Mouse (Mus musculus): Measurements from ENCODE around the gene Gm45713.

Gm45713 gene

DNA sequence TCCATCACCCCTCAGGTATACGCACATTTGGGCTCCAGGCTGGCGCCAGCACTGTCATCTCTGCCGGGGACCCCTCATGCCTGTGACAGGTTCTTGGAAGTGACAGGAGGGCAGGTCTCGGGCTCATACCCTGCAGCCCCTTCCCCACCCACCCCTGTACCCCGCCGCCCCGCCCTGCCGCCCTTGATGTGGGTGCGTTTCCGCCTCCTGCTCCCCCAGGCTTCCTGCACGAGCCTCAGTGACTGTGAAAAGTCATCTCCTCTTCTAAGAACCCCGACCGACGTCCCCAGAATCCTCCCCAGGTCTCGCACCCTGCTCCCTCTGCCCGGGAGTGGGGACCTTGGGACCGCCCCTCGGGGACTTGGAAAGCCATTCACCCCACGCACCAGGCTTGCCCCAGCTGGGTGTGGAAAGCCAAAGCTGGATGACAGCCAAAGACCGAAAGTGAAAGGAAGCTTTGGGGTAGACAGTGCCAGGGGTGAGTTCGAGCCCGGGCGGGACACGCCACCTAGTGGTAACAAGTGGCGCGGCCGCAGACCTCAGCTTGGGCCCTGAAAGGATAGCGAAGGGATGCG lies at the start of gene Gm45713, which contains the start of gene Flt3l:
Gene Gm45713, minus strand, starts transcription at position 239 of the 575 bp plus-strand sequence.
Gene Flt3l, minus strand, starts transcription at position 440 of the 575 bp plus-strand sequence.
- peak; percentile 91 for DNase-seq (ENCODE audit: low spot score)

DNA sequence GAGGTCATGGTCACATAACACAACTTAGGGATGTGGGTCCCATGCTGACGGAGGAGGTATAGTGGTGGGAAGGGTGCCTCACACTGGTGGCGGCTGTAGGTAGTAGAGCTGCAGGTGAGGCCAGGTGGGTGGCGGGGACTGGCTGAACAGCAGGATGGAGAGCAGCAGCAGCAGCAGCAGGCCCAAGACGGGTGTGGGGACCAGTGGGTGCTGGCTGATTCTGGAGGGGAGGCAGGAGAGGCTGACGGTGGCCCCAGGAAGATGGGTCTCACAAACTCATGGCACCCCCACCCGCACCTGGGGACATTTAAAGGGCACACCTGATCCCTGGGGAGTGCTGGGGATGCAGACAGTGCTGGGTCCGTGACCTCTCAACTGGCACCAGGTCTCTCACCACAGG lies 47.6 kb upstream of the Gm45713 start:
- no peak for DNase-seq (ENCODE audit: low spot score)

DNA sequence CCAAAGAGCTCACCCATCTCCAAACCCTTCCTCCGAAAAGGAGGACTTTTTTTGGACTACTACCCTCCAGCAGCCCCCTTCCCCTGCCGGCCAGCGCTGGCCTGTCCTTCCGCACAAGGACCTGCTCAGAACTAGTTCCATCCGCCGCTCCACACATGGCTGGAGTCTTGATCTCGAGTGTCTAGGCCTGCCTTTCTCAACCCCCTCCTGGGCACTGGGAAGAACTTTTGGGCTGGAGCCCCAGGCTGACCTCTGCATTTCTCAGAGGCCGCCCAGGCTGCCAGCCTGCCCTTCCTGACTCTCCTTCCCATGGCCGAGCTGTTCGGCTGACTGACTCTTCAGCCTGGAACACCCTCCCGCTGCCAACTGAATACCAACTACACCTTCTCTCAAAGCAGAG lies 46.6 kb upstream of the Gm45713 start:
- DNase-seq (ENCODE audit: low spot score) = no peak

DNA sequence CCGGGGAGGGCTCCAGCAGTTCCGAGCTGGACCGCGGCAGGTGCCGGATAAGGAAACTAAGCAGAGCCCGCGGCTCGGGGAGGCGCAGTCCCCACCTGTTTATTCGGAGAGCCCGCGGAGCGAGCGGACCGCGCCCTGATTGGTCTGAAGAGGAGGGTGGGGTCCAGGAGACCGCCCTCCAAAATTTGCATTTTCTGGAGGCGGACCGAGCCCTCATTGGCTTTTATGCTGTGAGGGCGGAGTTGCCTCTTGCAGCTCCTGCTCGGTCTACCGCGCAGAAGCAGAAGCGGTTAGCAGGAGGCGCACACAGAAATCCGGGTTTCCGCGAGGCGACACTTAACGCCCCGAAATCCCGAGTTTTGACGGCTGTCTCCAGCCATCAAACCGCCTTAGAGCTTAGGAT lies 46.2 kb upstream of the Gm45713 start:
- DNase-seq (ENCODE audit: low spot score) = no peak

DNA sequence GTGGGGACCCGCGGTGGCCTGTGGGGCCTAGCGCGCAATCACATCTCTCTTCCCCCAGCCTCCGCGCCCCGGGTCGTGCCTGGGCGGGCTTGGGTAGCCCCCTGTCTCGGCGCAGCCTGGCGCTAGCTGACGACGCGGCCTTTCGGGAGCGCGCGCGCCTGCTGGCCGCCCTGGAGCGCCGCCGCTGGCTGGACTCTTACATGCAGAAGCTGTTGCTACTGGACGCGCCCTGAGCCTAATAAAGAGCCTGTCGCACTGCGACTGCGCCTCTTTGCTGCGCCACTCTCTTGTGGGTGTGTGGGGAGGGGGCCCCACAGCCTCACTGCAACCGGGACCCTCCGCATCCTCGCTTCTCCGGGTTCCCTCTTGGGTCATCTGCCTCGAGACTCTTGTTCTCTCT lies 45.5 kb upstream of the Gm45713 start:
- no peak for DNase-seq (ENCODE audit: low spot score)

DNA sequence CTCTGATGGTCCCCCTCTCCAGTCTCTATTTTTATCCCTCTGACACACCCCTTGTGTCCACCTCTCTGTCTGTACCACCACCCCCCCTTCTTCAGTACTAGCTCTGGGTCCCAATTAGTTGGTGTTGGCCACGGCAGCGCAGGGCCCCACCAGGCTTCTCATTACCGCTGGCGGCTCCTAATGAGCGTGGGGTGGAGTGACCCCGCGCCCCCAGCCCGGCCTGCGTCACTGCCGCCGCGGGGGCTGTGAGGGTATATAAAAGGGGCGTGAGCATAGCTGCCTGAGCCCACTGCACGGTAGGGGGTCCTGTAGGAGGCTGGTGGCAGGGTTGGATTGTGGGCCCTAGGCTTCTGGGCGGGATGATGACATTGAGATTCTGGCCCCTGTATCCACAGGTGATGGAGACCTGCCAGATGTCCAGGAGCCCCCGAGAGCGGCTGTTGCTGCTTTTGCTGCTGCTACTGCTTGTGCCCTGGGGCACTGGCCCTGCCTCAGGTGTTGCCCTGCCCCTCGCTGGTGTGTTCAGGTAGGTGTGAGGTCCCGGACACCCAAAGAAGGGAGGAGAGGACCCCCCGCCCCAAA lies 45.0 kb upstream of the Gm45713 start, which contains the start of gene Pth2:
Gene Pth2, plus strand, starts transcription at position 100 of the 582 bp plus-strand sequence.
- no peak for DNase-seq (ENCODE audit: low spot score)

DNA sequence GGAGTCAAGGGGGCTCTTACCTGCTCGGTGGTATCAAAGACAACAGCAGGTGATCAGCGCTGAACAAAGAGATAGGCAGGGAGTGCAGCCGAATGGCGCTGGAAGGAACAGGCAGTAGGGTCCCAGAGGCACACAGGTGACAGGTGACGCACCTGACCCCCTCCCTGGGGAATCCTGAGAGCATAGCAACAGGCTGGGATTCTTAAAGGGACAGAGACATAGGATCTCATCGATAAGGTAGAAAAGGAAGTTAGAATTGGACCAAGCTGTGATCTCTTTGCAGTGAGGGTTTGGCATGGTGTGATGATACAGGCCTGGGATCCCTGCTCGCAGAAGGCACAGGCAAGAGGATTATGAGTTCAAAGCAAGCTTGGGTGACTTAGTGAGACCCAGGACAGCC lies 43.4 kb upstream of the Gm45713 start, which contains the start of gene Gfy:
Gene Gfy, minus strand, starts transcription at position 101 of the 400 bp plus-strand sequence.
- DNase-seq (ENCODE audit: low spot score) = no peak

DNA sequence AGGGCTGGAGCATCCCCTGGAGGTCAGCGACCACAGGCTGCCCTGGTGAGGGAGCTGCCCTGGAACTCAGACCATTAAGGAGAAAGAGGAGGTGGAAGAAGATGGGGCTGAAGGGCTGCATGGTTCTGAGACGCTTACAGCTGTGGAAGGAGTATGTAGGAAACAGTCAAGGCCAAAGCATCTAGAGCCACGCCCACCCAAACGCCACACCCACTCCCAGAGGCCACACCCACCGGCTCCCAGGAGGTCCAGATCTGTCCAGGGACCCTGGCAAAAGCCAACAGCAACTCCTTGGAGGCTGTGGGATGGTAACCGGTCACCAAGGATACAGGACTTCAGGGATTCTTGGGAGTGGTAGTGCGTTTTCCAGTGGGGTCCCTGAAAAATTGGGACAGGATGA lies 42.5 kb upstream of the Gm45713 start:
- no peak for DNase-seq (ENCODE audit: low spot score)

DNA sequence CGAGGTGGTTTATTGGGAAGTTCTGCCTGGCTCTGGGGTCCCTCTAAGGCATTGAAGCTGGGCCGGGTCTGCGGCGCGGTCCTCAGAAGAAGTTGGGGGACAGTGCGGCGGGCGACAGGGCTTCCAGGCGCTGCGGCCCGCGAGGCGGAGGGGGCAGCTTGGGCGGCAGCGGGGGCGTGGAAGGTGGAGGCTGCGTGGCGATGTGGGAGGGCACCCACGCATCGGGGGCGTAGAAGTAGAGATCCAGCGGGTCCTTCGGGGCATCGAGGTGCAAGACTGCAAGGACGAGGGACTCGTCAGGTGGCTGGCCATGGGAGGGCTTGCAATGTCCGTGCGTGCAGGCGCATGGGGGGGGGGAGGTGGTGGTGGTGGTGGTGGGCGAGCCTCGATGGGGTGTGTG lies 40.3 kb upstream of the Gm45713 start:
- DNase-seq (ENCODE audit: low spot score) = no peak

DNA sequence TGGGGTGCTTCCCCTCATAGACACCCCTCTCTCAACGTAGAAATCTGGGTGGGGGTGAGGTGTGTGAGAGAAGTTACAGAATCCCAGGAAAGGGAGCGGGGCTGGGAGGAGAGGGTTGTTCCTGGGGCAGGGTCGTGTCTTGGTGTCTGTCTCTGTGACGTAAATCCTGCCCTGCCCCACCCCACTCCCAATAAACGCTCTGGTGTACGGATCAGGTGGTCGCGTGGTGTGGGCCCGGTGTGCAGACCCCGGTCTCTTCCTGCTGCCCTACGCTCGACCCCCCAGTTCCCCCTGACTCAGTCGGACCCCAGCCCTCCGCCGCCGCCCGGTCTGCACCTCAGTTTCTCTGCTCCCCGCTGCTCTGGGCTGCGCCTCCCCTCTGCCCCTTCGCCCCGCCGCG lies 39.9 kb upstream of the Gm45713 start:
- DNase-seq (ENCODE audit: low spot score) = no peak

DNA sequence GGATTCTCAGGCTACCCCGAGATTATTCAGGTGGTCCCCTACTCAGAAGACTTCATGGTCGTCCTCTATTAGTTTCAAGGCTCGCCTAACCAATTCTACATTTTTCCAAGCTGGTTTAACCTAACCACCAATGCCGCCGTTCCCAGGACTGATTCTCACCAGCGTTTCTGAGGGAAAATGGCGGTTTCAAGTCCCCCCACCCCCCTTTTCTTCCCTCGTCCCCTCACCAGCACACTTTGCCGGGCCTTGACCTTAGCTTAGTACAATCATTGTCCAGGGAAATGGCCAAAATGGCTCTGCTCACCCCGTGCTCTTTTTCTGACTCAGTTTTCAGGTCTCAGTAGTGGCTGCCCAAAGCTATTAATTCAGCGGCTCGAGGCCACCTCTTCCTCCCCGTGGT lies 39.4 kb upstream of the Gm45713 start:
- DNase-seq (ENCODE audit: low spot score) = no peak

DNA sequence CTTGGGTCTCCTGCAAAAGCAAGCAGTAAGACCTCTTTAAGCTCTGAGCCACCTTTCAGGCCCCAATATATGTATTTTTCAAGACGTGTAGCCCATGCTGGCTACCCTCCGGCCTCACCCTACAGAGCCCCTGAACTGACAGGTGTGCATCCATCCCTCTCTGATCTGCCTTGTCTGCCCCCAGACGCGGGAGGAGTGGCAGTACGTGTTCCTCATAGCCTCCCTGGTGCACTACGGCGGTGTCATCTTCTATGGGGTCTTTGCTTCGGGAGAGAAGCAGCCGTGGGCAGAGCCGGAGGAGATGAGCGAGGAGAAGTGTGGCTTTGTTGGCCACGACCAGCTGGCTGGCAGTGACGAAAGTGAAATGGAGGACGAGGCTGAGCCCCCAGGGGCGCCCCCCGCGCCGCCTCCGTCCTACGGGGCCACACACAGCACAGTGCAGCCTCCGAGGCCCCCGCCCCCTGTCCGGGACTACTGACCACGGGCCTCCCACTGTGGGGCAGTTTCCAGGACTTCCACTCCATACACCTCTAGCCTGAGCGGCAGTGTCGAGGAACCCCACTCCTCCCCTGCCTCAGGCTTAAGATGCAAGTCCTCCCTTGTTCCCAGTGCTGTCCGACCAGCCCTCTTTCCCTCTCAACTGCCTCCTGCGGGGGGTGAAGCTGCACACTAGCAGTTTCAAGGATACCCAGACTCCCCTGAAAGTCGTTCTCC lies 38.7 kb upstream of the Gm45713 start:
- DNase-seq (ENCODE audit: low spot score) = no peak

DNA sequence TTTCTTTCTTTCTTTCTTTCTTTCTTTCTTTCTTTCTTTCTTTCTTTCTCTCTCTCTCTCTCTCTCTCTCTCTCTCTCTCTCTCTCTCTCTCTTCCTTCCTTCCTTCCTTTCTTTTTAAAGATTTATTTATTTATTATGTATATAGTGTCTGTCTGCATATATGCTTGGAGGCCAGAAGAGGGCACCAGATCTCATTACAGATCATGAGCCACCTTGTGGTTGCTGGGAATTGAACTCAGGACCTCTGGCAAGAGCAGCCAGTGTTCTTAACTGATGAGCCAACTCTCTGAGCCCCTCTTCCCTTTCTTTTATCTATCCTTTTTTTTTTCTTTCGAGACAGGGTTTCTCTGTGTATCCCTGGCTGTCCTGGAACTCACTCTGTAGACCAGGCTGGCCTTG lies 37.7 kb upstream of the Gm45713 start:
- DNase-seq (ENCODE audit: low spot score) = peak; percentile 19

DNA sequence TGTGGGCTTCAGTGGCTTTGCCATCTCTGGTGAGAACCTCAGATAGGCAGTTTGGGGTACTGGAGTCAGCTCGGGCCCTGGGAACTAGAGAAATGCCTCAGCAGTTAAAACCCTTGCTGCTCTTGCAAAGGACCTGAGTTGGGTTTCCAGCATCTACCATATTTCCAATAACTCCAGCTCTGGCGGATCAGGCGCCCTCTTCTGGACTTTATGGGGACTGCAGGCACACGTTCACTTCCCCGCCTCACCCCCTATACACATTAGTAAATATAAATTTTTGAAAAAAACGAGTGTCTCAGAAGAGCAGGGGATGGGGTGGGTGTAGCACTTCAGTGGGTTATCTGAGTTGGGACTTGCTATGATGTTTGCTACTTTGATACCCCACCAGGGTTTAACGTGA lies 36.9 kb upstream of the Gm45713 start:
- no peak for DNase-seq (ENCODE audit: low spot score)

DNA sequence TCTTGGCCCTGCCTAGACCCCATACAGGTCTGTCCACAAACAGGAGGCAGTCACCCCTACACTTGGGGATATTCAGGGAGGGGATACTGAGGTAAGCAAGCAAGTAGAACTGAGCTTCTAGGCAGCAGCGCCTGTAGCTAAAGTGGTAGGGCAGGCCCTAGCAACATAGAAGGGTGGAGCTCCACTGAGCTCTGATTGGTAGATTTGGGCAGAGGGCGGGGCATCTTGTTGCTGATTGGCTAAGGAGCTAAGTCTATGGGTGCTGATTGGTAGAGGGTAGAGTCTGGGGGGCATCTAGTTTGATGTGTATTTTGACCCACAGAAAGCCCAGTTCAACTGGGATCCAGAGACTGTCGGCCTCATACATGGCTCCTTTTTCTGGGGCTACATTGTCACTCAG lies 33.5 kb upstream of the Gm45713 start:
- DNase-seq (ENCODE audit: low spot score) = no peak

DNA sequence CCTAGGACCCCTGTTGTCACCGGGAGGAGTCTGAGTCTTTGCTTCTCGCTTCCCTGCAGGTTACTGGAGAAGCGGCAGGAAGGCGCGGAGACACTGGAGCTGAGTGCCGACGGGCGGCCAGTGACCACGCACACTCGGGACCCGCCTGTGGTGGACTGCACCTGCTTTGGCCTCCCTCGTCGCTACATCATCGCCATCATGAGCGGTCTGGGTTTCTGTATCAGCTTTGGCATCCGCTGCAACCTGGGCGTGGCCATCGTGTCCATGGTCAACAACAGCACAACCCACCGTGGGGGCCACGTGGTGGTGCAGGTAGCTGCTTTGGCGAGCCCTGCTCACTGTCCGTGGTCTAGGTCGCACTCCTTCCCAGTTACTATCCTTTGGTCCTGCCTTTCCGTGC lies 32.6 kb upstream of the Gm45713 start:
- no peak for DNase-seq (ENCODE audit: low spot score)

DNA sequence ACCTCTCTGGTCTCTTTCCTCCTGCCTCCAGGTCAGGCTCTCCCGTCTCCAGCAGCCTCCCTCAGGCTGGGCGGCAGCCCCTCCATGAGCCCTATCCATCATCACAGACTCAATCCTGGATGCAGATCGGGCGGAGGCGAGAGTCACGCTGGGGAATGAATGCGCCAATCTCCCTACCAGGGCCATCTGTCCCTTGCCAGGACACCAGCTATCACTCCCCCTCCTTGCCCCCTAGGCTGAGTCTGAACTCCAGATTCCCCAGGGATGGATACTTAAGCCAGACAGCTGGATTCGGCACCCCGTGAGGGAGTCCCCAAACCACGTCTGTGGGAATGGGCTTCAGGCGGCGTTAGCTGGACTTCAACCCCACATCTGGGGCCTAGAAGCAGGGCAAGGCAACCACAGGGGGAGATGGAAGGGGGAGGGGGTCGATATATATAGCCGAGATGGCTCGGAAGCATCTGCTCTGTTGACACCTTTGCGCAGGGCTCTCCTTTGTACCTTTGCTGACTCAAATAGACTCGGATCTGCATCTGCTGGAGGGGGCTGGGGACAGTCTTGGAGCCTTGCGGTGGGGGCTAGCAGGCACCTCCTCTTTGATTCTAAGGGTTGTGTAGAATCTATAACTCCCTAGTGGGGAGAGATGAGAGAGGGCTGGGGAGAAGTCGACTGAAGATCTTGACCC lies 31.9 kb upstream of the Gm45713 start:
- no peak for DNase-seq (ENCODE audit: low spot score)

DNA sequence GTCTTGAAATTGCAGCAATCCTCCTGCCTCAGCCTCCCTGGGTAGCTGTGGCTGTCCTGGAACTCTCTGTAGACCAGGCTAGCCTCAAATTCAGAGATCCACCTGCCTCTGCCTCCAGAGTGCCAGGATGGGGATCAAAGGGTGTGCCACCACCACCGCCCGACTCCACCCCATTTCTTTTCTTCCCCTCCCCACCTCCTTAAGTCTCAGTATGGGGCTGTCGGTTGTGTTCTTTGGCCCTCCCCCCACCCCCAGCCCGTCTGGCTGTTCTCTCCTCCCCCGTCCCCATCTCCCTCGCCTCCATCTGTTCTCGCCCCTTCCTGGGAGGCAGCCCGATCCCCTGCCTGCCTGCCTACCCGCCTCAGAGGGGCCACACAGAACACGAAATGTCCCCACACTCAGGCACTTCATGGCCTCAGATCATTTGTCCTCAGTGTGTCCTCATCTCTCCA lies 30.9 kb upstream of the Gm45713 start:
- no peak for DNase-seq (ENCODE audit: low spot score)

DNA sequence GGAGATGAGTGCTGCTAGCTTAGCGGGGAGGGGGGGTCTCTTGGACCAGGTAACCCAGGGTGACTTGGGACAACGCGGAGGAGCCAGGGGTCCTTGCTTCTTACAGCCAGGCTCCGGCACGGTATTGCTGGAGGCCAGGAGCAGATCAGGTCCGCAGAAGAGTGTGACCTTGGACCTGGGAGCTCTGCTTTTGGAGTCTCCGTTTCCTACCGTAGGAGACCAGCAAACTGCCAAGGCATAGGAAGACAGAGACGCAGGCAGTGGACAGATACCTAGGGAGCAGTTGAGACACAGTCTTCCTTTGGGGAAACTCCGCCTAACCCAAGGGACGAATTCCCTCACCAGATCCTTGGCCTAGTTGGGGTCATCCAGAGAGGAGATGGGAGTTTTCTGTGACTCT lies 29.7 kb upstream of the Gm45713 start:
- DNase-seq (ENCODE audit: low spot score) = no peak

DNA sequence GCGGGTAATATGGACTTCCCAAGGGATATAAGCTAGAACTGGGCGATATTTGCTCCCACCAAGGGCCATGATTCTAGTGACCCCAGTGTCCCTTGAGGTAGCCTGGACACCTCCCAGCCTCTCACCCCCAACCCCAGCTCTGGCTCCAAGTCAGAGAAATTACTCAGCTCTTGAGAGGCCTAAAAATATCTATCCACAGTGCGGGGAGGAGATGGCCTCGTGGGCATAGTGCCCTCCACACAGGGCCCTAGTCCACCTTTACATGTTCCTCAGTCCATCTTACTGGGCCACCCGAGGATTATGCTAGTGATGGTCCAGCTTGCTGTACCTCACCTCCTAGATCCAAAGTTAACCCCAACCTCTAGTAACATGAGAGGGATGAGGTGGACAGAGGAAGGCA lies 28.8 kb upstream of the Gm45713 start:
- DNase-seq (ENCODE audit: low spot score) = no peak

DNA sequence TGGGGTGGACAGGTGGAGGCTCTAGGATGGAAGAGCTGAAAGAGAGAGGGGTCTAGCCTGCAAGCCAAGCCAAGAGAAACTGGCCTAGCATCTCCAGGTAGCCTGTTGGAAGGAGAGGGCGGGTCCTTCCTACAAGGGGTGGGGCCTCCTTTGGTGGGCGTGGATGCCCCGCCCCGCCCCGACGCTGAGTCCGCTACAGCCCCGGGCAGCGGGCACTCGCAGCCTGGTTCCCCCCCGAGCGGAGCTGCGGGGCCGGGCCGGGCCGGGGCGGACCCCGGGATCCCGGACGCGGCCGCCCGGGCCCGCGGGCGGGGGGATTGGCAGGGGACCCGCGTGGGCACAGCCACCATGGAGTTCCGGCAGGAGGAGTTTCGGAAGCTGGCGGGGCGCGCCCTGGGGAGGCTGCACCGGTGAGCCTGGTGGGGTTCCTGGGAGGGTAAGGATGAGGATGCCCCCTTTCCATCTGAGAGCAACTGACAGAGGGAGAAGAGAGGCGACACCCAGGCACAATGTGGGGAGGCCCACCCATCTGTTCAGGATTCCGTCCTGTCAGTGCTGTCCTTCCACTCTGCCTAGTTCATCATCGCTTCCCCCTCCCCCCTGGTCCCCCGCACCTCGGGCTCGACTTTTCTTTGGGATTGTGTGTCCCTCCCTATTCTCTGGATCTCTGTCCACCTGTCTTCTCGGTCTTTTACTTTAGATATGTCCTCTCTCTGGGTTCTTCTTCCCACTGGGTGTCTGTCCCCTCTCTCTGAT lies 27.9 kb upstream of the Gm45713 start, which contains the start of gene Slc17a7:
Gene Slc17a7, plus strand, starts transcription at position 215 of the 756 bp plus-strand sequence.
- DNase-seq (ENCODE audit: low spot score) = no peak

Measured in adipocyte (in vitro differentiated cells).